Mouse (Mus musculus): ENCODE measurements around the gene Sgcd.

Gene Sgcd

GRCm38 (mm10) chr11:46889093-46889492, 1099.7 kb downstream of the Sgcd start:
- CTCF ChIA-PET = no interaction called here
- POLR2A ChIA-PET = no interaction called here

- ChIA-PET CTCF (no interaction called here), POLR2A (no interaction called here)
These were observed 1106.3 kb downstream of the Sgcd start for GRCm38 (mm10) chr11:46882456-46882855.

GRCm38 (mm10) chr11:46875774-46876173, 1113.0 kb downstream of the Sgcd start:
- ChIA-PET POLR2A (no interaction called here), CTCF (no interaction called here)

GRCm38 (mm10) chr11:46868594-46868993, 1120.2 kb downstream of the Sgcd start:
- ChIA-PET CTCF (no interaction called here), POLR2A (no interaction called here)

- POLR2A ChIA-PET = no interaction called here
- CTCF ChIA-PET = no interaction called here
These were observed 1124.0 kb downstream of the Sgcd start for GRCm38 (mm10) chr11:46864809-46865208.

GRCm38 (mm10) chr11:46848221-46848971, 1140.4 kb downstream of the Sgcd start:
- ChIA-PET POLR2A (interaction anchor here in 1 of 4 experiments (0.6 kb wide), 1 partner anchor 19 kb away, joined by 3 read pairs; no protein-coding TSS in a partner anchor), CTCF (interaction anchor here in 1 of 4 experiments (0.6 kb wide), 1 partner anchor 24 kb away, joined by 3 read pairs; no protein-coding TSS in a partner anchor)

GRCm38 (mm10) chr11:46847827-46848220, 1140.9 kb downstream of the Sgcd start:
- CTCF ChIA-PET = interaction anchor here in 1 of 4 experiments (0.6 kb wide), 1 partner anchor 25 kb away, joined by 3 read pairs; no protein-coding TSS in a partner anchor
- POLR2A ChIA-PET = no interaction called here

- POLR2A ChIA-PET = interaction anchor here in 1 of 4 experiments (0.9 kb wide), 1 partner anchor 11 kb away, joined by 3 read pairs; no protein-coding TSS in a partner anchor
- CTCF ChIA-PET = interaction anchor here in 1 of 4 experiments (0.5 kb wide), 1 partner anchor 44 kb away, joined by 4 read pairs; no protein-coding TSS in a partner anchor
These were observed 1142.1 kb downstream of the Sgcd start for GRCm38 (mm10) chr11:46846661-46847060.

All from embryonic stem cell, embryonic (primary cell).